In the genomic region with DNA sequence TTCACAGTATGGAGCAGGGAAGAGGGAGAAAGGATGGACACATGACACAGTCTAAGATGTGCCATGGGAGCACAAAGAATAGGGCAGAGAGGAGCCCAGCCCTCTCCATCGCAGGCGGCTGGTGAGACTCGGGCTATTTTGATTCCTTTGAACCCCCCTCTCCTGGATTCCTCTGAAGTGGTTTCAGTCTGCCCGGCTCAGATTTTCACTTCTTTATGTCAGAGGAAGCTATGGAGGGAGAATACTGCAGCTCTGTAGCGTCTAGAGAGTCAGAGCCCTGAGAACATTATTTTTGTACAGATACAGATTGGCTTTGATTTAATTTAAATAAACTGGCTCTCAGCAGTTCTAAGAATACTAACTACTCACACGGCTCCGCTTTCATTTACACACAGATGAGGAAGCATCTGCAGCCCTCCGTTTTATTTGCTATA, we compare ENCODE assay signal across 15 mouse cellular contexts. TPM values are rescaled to one million over a fixed set of nuclear protein-coding genes. Genes with fewer than 3 reads are reported as not detected.
DNase-seq lines count a peak whose midpoint lies in the region; ATAC-seq and TF ChIP-seq lines count a peak whose summit lies in the region.
"Had no signal": no experiment of that assay in that cellular context is flagged by ENCODE, and none has a peak within 500 bp of the region (broad histone marks: within the 10 kb centered on the region; RNA-seq: fewer than 3 reads in every experiment).

No protein-coding gene starts in this region.

- intact Hi-C loops in gastrocnemius, adult 2 months (cut with DNase I), result no loop called here

- H3K4me1 ChIP-seq in neural tube, embryonic 12.5 days, result peaks cover 38% of the 10 kb centered on the region
- H3K4me1 ChIP-seq in hindbrain, postnatal 0 days (ENCODE audit: insufficient read depth, low read length), result peaks cover 3% of the 10 kb centered on the region; the same call in 1 of the 2 replicates

- H3K4me2 ChIP-seq in neural tube, embryonic 12.5 days (replicated peaks), result peak overlapping the region; percentile 40
- H3K4me2 ChIP-seq in hindbrain, postnatal 0 days (ENCODE audit: low read depth, low read length), result peak overlapping the region; percentile 33

- no peaks in the 10 kb centered on the region for H3K9me3 ChIP-seq in neural tube, embryonic 12.5 days
- H3K9me3 ChIP-seq in hindbrain, postnatal 0 days (ENCODE audit: low read length), result no peaks in the 10 kb centered on the region

- H3K36me3 ChIP-seq in neural tube, embryonic 12.5 days, result no peaks in the 10 kb centered on the region
- H3K36me3 ChIP-seq in hindbrain, postnatal 0 days (ENCODE audit: insufficient read depth, low read length), result no peaks in the 10 kb centered on the region

- TF ChIP-seq CTCF in gastrocnemius, adult 2 months (IDR thresholded peaks at IDR 0.05), result no peak
- no peak for TF ChIP-seq CTCF in hindbrain, postnatal 0 days (IDR thresholded peaks at IDR 0.05; ENCODE audit: low read depth)

- H3K4me3 ChIP-seq in gastrocnemius, adult 2 months, result peak overlapping the region; percentile 41
- no peak overlapping the region for H3K4me3 ChIP-seq in neural tube, embryonic 12.5 days
- 0 out of 2 replicates have a peak overlapping the region, but pooled peaks have one; percentile 2 for H3K4me3 ChIP-seq in hindbrain, postnatal 0 days (ENCODE audit: low read length)

- ATAC-seq in neural tube, embryonic 12.5 days (ENCODE audit: low FRiP score, low read depth), result no peak; the same call in 1 of the 2 replicates
- ATAC-seq in hindbrain, postnatal 0 days, result peak; percentile 55; the same call in 1 of the 2 replicates
- ATAC-seq: intestine, embryonic 16.5 days had no signal

- 0 out of 2 replicates have a peak overlapping the region, but pooled peaks have one; percentile 29 for H3K9ac ChIP-seq in neural tube, embryonic 12.5 days
- H3K9ac ChIP-seq in hindbrain, postnatal 0 days (replicated peaks; ENCODE audit: low read length), result no peak overlapping the region

- no peak for DNase-seq in gastrocnemius, adult 2 months
- DNase-seq in gastrocnemius, postnatal 10 days, result no peak
- no peak for DNase-seq in neural tube, embryonic 10.5 days (ENCODE audit: extremely low spot score, low spot score)
- peak; percentile 24 for DNase-seq in hindbrain, postnatal 0 days (ENCODE audit: low spot score)
- DNase-seq in spleen, postnatal 14 days (ENCODE audit: low spot score in 2 of 2), result no peak
- DNase-seq in cerebellum, postnatal 14 days, result no peak
- DNase-seq in T-cell, adult 2 months (ENCODE audit: low spot score), result no peak
- DNase-seq: cerebellum, postnatal 36 days; layer of hippocampus, postnatal 36 days had no signal

- H3K27ac ChIP-seq in gastrocnemius, adult 2 months, result no peak overlapping the region
- no peak overlapping the region for H3K27ac ChIP-seq in neural tube, embryonic 12.5 days
- H3K27ac ChIP-seq in hindbrain, postnatal 0 days, result peak overlapping the region; percentile 12; the same call in 1 of the 2 replicates

- 24% methylated on average over 8 of the region's 8 CpGs for WGBS in neural tube, embryonic 12.5 days
- 29% methylated on average over 8 of the region's 8 CpGs for WGBS in hindbrain, postnatal 0 days

- H3K27me3 ChIP-seq in neural tube, embryonic 12.5 days (replicated peaks), result no peaks in the 10 kb centered on the region
- no peaks in the 10 kb centered on the region for H3K27me3 ChIP-seq in hindbrain, postnatal 0 days (ENCODE audit: insufficient read depth, low read length)

RNA-seq across cellular contexts. Expression of a gene that starts 25.8 kb away (rescaled TPM):
- total RNA-seq in gastrocnemius, adult 2 months (2021), result 10 to 100 TPM; 27.8 to 29.3 TPM
- total RNA-seq in gastrocnemius, postnatal 10 days (2021), result 10 to 100 TPM; 22.2 to 24.2 TPM
- polyA plus RNA-seq in neural tube, embryonic 12.5 days (2016; fragmentation: Nextera tagmentation; extraction: Ambion mirVana), result 37.0 and 39.6 TPM in 2 replicates
- total RNA-seq in hindbrain, postnatal 0 days (2014; rRNA removed), result 43.9 and 45.4 TPM in 2 replicates
- polyA plus RNA-seq in hindbrain, postnatal 0 days (2015; fragmentation: Nextera tagmentation; extraction: Ambion mirVana), result 30.5 and 33.6 TPM in 2 replicates

RNA-seq across cellular contexts. Expression of a gene that starts 25.9 kb away (rescaled TPM):
- total RNA-seq in gastrocnemius, adult 2 months (2021), result 10 to 100 TPM; 11.0 to 11.7 TPM
- 10 to 100 TPM; 12.0 to 13.3 TPM for total RNA-seq in gastrocnemius, postnatal 10 days (2021)
- polyA plus RNA-seq in neural tube, embryonic 12.5 days (2016; fragmentation: Nextera tagmentation; extraction: Ambion mirVana), result 60.5 and 64.8 TPM in 2 replicates
- 380 and 389 TPM in 2 replicates for total RNA-seq in hindbrain, postnatal 0 days (2014; rRNA removed)
- polyA plus RNA-seq in hindbrain, postnatal 0 days (2015; fragmentation: Nextera tagmentation; extraction: Ambion mirVana), result 149 and 158 TPM in 2 replicates

RNA-seq across cellular contexts. Expression of a gene that starts 43.1 kb away (rescaled TPM):
- not detected for total RNA-seq in gastrocnemius, adult 2 months (2021)
- not detected for total RNA-seq in gastrocnemius, postnatal 10 days (2021)
- 0.33 and 0.38 TPM in 2 replicates for polyA plus RNA-seq in neural tube, embryonic 12.5 days (2016; fragmentation: Nextera tagmentation; extraction: Ambion mirVana)
- not detected in 2 replicates for total RNA-seq in hindbrain, postnatal 0 days (2014; rRNA removed)
- 0.15 and 0.16 TPM in 2 replicates for polyA plus RNA-seq in hindbrain, postnatal 0 days (2015; fragmentation: Nextera tagmentation; extraction: Ambion mirVana)
- total RNA-seq: gastrocnemius, adult 8-10 months; layer of hippocampus, postnatal 36 days had no signal
- polyA plus RNA-seq: C2C12; intestine, embryonic 16.5 days; liver, embryonic 16.5 days; stomach, embryonic 14.5 days had no signal

Comparison
In these comparisons a context has a peak if more than half of its experiments do, and no peak if none do; other contexts are left out.
1. RNA of a gene that starts 25.9 kb away (total RNA-seq): 380 to 389 TPM in hindbrain, postnatal 0 days; 12.0 to 13.3 TPM in gastrocnemius, postnatal 10 days and 11.0 to 11.7 TPM in gastrocnemius, adult 2 months; every median in the first group is over 10 times any median in the second.